Mouse (Mus musculus) yolk sac, embryonic 10.5 days (tissue): Measurements from ENCODE around the gene C530008M17Rik.
"Not testable (repeated sequence)": the region's sequence is repeated elsewhere in the genome, so short reads cannot be mapped to it uniquely, and the experiment has no call there.

ENCODE experiments used
- DNase-seq: peaks from one replicate; pipeline ENCODE4 v3.0.0-alpha.2; 2017; ENCODE audit warnings: low spot score

Gene C530008M17Rik

DNA sequence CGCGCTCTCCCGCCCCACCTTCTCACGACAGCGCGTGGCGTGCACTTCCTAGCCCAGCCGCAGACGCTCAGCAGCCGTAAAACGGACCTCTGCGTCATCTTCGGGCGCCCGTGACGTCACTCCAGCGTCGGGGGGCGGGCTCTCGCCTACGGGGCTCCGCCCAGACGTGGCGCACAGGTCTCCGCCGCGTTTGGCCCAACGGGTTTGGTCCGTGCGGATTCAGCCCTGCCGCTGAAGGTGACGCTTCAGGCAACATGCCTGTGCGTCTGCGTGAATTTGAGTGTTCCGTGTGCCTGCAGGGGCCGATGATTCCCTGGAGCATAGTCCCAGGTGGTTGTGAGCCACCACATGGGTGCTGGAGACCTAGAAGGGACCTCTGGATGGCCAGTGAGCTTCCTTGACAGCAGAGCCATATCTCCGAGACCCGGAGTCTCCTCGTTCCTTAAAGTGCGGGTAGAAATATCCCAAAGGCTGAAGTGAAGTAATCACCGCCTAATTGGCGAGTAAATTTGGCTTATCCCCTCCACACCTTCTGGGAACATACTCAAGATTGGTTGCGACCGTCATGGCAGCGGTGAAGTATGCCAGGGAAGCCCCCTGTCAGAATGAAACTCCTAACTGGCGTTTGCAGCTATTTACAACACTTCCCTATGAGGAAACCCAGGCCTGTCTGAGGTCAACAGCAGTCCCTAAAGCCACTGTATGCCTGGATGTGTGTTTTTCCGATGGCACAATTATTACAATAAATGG lies 249.3 kb downstream of the C530008M17Rik start, which contains the start of gene Aasdh:
Gene Aasdh (minus strand): TSS at position 110 of the 750 bp plus-strand sequence.
- DNase-seq, result peak; percentile 96

GRCm38 (mm10) chr5:76906155-76906499 lies 249.8 kb downstream of the C530008M17Rik start:
- peak; percentile 28 for DNase-seq

DNA sequence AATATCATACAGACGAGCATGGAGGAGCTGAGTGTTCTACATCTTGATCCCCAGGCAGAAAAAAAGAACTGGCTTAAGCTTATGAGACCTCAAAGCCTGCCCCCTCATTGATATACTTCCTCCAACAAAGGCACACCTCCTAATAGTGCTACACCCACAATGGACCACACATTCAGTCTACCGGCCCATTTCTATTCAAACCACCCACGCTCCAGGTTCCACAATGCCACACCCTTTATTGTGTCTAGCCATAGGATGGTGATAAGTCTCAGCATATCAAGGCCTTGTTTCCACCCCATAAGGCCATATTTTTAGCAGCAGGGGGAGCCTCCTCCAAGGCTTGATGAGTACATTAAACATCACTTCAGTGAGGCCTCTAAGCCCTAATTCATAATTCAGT lies 254.5 kb downstream of the C530008M17Rik start:
- no peak for DNase-seq

DNA sequence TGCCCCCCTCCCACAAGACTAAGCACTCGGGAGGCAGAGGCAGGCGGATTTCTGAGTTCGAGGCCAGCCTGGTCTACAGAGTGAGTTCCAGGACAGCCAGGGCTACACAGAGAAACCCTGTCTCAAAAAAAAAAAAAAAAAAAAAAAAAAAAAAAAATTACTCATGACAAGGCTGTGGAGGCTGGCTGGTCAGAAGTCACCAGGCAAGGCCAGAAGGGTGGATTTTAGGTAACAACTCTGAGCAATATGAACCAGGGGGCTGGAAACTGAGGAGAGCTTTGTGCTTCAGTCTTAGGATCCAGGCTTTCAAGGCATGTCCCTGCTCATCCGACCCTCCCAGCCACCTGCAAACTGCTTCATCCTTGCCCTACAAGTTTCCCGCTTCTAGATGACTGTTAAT lies 256.2 kb downstream of the C530008M17Rik start:
- DNase-seq, result not testable (repeated sequence)

- no peak for DNase-seq
Measured at GRCm38 (mm10) chr5:76922833-76923232, 266.5 kb downstream of the C530008M17Rik start.
